Mouse (Mus musculus) heart, embryonic 13.5 days (tissue): ENCODE data around the gene Snapc2. TPM values are rescaled to one million over a fixed set of nuclear protein-coding genes. Genes with fewer than 3 reads are reported as not detected.
A peak's percentile ranks its signal among the peaks of the same experiment; 100 is the strongest.

Source experiments
- ATAC-seq: fragments of 200-750 bp; cut with Nextera tagmentation; 2 replicates; pipeline ENCODE4 v1.8.0; 2017; ENCODE audit warnings: moderate TSS enrichment; ENCODE audit not compliant: insufficient number of reproducible peaks, low FRiP score, low TSS enrichment; ENCODE audit errors: extremely low read depth
- H3K27ac ChIP-seq: fragments of 300-500 bp; sonication (generic); replicated peaks from 2 replicates; pipeline ENCODE4 v1.5.1; 2015; ENCODE audit warnings: moderate library complexity, mild to moderate bottlenecking, inconsistent platforms
- H3K27me3 ChIP-seq: fragments of 300-500 bp; sonication (generic); replicated peaks from 2 replicates; pipeline ENCODE4 v1.6.1; 2015; ENCODE audit warnings: mild to moderate bottlenecking, inconsistent platforms
- H3K36me3 ChIP-seq: fragments of 300-500 bp; sonication (generic); 2 replicates; pipeline ENCODE4 v1.6.1; 2015; ENCODE audit warnings: mild to moderate bottlenecking, inconsistent platforms
- H3K4me1 ChIP-seq: fragments of 300-500 bp; sonication (generic); 2 replicates; pipeline ENCODE4 v1.6.1; 2015; ENCODE audit warnings: inconsistent platforms
- H3K4me2 ChIP-seq: fragments of 300-500 bp; sonication (generic); 2 replicates; pipeline ENCODE4 v1.6.1; 2015; ENCODE audit warnings: inconsistent platforms, mild to moderate bottlenecking, moderate library complexity
- H3K4me3 ChIP-seq: fragments of 300-500 bp; sonication (generic); 2 replicates; pipeline ENCODE4 v1.5.1; 2015; ENCODE audit warnings: moderate library complexity, mild to moderate bottlenecking, inconsistent platforms
- H3K9ac ChIP-seq: fragments of 300-500 bp; sonication (generic); 2 replicates; pipeline ENCODE4 v1.6.1; 2015; ENCODE audit warnings: inconsistent platforms, mild to moderate bottlenecking, moderate library complexity
- H3K9me3 ChIP-seq: fragments of 300-500 bp; sonication (generic); 2 replicates; pipeline ENCODE4 v1.6.1; 2016; ENCODE audit warnings: inconsistent platforms
- WGBS: fragments of 180-500 bp; shearing (Covaris S2); methylation state at CpG from one replicate; pipeline ENCODE4 v1.1.7; 2015; ENCODE audit warnings: mixed read lengths; 5-methylcytosine and 5-hydroxymethylcytosine counted together
- polyA plus RNA-seq: library from polyadenylated mRNA; unstranded; fragments of >200 nt; fragmentation: Nextera tagmentation; extraction: Ambion mirVana; gene quantifications from 2 replicates; pipeline ENCODE4 v1.2.1, GENCODE M21; 2015

The Snapc2 gene
- polyA plus RNA-seq, 1 experiment from 2014 or later: 39.5 TPM

DNA sequence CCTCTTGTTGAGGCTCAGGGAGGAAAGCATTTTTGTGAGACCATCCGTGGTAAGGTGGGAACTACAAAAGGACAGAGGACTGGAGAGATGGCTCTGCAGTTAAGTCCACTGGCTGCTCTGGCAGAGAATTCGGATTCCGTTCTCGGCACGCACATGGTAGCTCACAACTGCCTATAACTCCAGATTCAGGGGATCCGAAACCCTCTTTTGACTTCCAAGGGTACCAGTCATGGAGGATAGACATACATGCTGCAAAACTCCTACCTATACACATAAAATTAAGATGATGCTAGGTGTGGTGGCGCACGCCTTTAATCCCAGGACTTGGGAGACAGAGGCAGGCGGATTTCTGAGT lies 23.2 kb downstream of the Snapc2 start:
- H3K36me3 ChIP-seq: peaks cover 33% of the 10 kb centered on the region
- WGBS: 25% methylated on average over 9 of the region's 9 CpGs
- H3K4me3 ChIP-seq: peak overlapping the region; percentile 70
- H3K9ac ChIP-seq: peak overlapping the region; percentile 87
- H3K4me2 ChIP-seq: peak overlapping the region; percentile 79
- H3K27me3 ChIP-seq: no peaks in the 10 kb centered on the region
- H3K4me1 ChIP-seq: peaks cover 11% of the 10 kb centered on the region
- ATAC-seq: 0 out of 2 replicates have a peak, but pooled peaks have one; percentile 33
- no peaks in the 10 kb centered on the region for H3K9me3 ChIP-seq
- peak overlapping the region; percentile 43 for H3K27ac ChIP-seq

DNA sequence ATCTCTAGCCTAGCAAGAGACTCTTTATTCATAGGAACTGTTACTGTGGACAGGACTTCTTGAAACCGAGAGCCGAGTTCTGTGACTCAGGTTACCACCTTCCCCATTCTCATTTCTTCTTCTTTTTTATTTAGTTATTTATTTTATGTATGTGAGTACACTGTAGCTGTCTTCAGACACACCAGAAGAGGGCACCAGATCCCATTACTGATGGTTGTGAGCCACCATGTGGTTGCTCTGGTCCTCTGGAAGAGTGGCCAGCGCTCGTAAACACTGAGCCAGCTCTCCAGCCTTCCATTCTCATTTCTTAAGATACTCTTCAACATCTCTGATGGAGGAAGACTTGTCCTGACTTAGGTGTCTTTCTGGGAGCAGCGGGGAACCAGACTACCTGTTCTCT lies 39.9 kb downstream of the Snapc2 start:
- no peak for ATAC-seq
- Histone ChIP-seq H3K27me3 (no peaks in the 10 kb centered on the region), H3K27ac (no peak overlapping the region), H3K4me1 (no peaks in the 10 kb centered on the region), H3K9me3 (no peaks in the 10 kb centered on the region), H3K9ac (no peak overlapping the region), H3K4me3 (no peak overlapping the region), H3K36me3 (peaks cover 99% of the 10 kb centered on the region), H3K4me2 (no peak overlapping the region)
- 89% methylated on average over 5 of the region's 5 CpGs for WGBS

DNA sequence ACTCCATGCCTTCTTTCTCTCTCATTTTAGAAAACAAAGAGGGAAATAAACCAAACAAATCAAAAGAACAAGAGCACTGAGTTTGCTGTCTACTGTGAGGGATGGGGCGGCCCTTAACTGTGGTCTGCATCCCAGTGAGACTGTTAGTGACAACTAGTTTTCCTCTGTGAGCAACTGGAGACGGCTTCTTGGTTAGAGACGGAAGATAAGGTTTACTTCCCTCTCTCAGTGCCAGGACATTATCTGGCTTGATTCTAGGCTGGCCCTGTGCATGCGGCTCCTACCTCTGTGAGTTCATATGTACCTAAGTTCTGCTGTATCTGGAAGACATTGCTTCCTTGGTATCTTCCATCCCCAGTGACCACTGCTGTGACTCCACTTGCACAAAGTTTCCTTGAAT lies 44.9 kb downstream of the Snapc2 start:
- Histone ChIP-seq H3K9me3 (no peaks in the 10 kb centered on the region), H3K9ac (no peak overlapping the region), H3K36me3 (peaks cover 100% of the 10 kb centered on the region), H3K4me3 (no peak overlapping the region), H3K27me3 (no peaks in the 10 kb centered on the region), H3K4me2 (no peak overlapping the region), H3K4me1 (no peaks in the 10 kb centered on the region), H3K27ac (no peak overlapping the region)
- WGBS: 71% methylated on average over 4 of the region's 4 CpGs
- ATAC-seq: no peak

DNA sequence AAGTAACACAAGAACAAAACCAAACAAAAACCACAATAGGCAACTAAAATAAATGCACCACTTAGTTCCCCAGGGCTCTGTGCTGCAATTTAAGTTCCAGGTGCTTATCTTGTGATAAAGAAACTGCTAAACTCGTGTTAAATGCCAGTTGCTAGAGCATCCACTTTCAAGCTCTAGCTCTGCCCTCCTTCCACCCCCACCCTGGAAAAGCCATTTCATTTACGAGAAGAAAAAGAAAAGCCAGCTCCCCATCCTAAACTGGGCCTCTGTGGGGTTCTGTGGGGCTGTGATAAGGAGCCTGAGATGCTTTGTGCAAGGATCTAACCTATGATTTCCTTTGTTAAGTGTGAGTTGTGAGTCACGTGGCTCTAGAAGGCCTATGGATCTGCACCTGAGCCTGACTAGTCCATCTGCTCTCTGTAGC lies 51.3 kb downstream of the Snapc2 start:
- no peak overlapping the region for H3K27ac ChIP-seq
- ATAC-seq: no peak
- H3K4me2 ChIP-seq: no peak overlapping the region
- peaks cover 7% of the 10 kb centered on the region for H3K4me1 ChIP-seq
- peaks cover 100% of the 10 kb centered on the region for H3K36me3 ChIP-seq
- no peak overlapping the region for H3K9ac ChIP-seq
- 39% methylated on average over 3 of the region's 3 CpGs for WGBS
- no peak overlapping the region for H3K4me3 ChIP-seq
- H3K27me3 ChIP-seq: no peaks in the 10 kb centered on the region
- no peaks in the 10 kb centered on the region for H3K9me3 ChIP-seq

Other genes starting within 250 kb of the Snapc2 start
- gene Cd209f, start 147.2 kb upstream of the Snapc2 start, polyA plus RNA-seq: not detected in 2 replicates
- not detected in 2 replicates for gene Cd209g, start 119.0 kb upstream of the Snapc2 start, polyA plus RNA-seq
- gene Evi5l, start 86.5 kb upstream of the Snapc2 start, polyA plus RNA-seq: 14.3 and 15.3 TPM in 2 replicates
- 0.72 and 0.87 TPM in 2 replicates for gene Prr36, start 35.6 kb upstream of the Snapc2 start, polyA plus RNA-seq
- 0.06 TPM in 1 of 2 replicates, not detected in the other for gene Lrrc8e, start 26.3 kb upstream of the Snapc2 start, polyA plus RNA-seq
- gene Map2k7, start 14.3 kb upstream of the Snapc2 start, polyA plus RNA-seq: 18.8 and 22.8 TPM in 2 replicates
- 0.52 TPM in 1 of 2 replicates, not detected in the other for gene Gm49320, start 14.2 kb upstream of the Snapc2 start, polyA plus RNA-seq
- 2.2 and 2.5 TPM in 2 replicates for gene Tgfbr3l, start 4.9 kb upstream of the Snapc2 start, polyA plus RNA-seq
- 35.1 and 38.4 TPM in 2 replicates for gene Ctxn1, start 6.2 kb downstream of the Snapc2 start, polyA plus RNA-seq
- 54.4 and 54.9 TPM in 2 replicates for gene Timm44, start 22.8 kb downstream of the Snapc2 start, polyA plus RNA-seq
- 11.5 and 14.6 TPM in 2 replicates for gene Ccl25, start 72.1 kb downstream of the Snapc2 start, polyA plus RNA-seq
- 162 and 163 TPM in 2 replicates for gene Elavl1, start 72.3 kb downstream of the Snapc2 start, polyA plus RNA-seq
- 37.3 and 39.9 TPM in 2 replicates for gene Cers4, start 239.9 kb downstream of the Snapc2 start, polyA plus RNA-seq